Mouse (Mus musculus) cerebral cortex, adult 2 months (tissue): Measurements from ENCODE around the gene Ttll13.

ENCODE experiments used
- WGBS: fragments of 180-500 bp; shearing (Covaris S2); methylation state at CpG from one replicate; pipeline ENCODE4 v1.1.7; 2018; 5-methylcytosine and 5-hydroxymethylcytosine counted together

The Ttll13 gene

DNA sequence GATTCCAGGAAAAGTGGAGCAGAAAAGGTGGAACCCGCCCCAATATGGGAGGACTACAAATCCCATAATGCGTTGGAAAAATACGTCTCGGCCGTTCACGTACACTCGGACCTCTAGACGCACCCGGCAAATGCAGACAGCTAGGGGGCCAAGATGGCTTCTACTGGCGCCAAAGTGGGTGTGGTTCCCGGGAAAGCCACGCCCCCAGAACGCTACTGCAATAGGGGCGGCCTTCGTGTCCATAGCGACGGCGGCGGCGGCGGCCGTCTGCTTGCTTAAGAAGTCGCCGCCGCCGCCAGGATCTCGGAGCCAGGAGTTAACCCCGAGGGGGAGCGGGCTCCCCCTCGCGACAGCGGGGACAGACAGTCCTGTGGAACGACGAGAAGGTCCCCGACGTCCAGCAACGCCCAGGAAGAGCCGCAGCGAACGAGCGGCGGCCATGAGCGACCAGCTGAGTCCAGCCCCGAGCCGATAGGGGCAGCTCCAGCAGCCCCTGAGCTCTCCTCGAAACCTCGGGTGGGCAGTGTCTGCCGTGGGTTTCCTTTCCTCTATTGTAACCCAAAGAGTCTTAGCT, at the start of gene Ttll13:
Gene Ttll13, plus strand, starts transcription at position 229 of the 574 bp plus-strand sequence.
- under 1% methylated on average over 48 of the region's 48 CpGs for WGBS

GRCm38 (mm10) chr7:80197371-80197770, 48.8 kb upstream of the Ttll13 start:
- WGBS = 19% methylated on average over 4 of the region's 4 CpGs

GRCm38 (mm10) chr7:80197941-80198778, 48.0 kb upstream of the Ttll13 start:
- under 1% methylated on average over 74 of the region's 74 CpGs for WGBS

- WGBS = 3% methylated on average over 11 of the region's 11 CpGs
These were observed 47.3 kb upstream of the Ttll13 start for GRCm38 (mm10) chr7:80198863-80199262.

- WGBS = 33% methylated on average over 6 of the region's 6 CpGs
These were observed 46.9 kb upstream of the Ttll13 start for GRCm38 (mm10) chr7:80199286-80199685.

DNA sequence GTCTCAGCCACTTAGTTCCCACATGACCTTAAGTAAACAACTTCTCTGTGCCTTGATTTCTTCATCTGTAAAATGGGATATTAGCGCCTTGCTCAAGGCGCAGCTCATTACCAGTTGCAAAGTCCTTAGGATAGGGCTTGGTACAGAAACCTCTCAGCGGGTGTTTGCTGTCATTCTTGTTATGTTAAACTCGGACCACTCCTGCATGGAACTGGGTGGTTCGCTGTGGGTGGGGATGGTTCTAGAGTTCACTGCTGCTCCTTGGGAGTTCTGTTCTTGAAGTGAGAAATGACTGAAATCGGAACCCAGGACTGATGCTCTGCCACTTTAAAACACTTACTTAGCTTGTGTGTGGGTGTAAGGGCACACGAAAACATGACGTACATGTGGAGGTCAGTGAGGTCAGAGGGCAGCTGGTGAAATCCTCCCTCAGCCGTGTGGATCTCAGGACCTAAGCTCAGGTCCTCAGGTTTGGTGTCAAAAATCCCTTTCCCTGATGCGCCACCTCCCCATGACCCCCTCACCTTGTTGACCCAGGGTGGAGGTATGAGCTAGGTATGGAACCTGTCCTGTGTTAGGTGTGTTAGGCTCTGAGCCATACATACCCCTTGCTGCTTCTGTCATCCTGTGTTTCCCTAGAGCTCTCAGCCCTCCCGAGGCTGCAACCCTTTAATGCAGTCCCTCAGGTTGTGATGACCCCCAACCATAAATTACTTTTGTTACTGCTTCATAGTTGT, 46.2 kb upstream of the Ttll13 start:
- WGBS = 80% methylated on average over 11 of the region's 11 CpGs

DNA sequence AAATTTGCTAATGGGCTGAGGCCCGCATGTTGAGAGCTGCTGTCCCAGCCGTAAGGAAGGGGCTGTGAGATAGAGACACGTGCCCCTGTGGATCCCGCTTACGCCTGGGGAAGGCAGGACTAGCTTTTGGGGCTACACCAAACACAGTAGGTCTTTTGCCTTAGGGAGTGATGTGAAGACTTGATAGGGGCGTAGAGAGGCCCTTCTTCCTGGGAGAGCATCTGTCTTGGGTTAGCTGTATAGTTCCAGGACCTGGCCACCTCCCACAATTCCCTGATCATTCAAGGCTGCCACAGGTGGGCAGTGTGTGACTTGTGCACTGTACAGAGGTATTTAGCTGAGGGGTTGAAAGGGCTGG, 45.6 kb upstream of the Ttll13 start:
- WGBS = 83% methylated on average over 6 of the region's 6 CpGs

GRCm38 (mm10) chr7:80200963-80201539, 45.1 kb upstream of the Ttll13 start:
- 87% methylated on average over 5 of the region's 5 CpGs for WGBS

DNA sequence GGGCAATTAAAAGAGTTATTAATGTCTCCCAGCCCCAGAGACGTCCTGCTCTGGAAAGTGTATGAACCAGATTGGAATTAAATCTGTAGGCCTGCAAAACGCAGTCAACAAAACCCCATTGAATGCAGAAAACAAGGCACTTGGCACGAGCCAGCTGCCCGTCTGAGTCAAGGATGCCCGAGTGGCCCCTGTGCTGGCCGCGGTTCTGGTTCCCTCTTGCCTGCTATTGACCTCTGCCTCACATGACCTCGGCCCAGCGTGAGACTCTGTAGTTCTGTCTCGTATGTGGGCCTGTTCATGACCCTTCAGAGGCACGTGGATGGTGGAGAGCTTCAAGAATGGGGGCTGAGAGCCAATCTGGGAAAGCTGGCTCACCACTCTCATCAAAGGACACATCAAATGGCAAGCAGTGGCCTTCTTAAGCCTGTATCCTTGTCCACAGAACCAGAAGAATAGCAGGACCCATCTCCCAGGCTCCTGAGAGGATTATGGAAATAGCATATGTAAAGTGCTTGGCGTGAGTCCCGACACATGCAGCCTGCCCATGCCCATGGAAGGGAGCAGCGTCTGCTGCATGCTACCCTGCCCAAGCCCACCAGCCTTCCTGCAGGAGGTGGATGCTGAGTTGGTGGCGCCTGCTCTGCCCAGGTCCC, 44.2 kb upstream of the Ttll13 start:
- 60% methylated on average over 15 of the region's 15 CpGs for WGBS

GRCm38 (mm10) chr7:80202961-80203360, 43.2 kb upstream of the Ttll13 start:
- 79% methylated on average over 5 of the region's 5 CpGs for WGBS

DNA sequence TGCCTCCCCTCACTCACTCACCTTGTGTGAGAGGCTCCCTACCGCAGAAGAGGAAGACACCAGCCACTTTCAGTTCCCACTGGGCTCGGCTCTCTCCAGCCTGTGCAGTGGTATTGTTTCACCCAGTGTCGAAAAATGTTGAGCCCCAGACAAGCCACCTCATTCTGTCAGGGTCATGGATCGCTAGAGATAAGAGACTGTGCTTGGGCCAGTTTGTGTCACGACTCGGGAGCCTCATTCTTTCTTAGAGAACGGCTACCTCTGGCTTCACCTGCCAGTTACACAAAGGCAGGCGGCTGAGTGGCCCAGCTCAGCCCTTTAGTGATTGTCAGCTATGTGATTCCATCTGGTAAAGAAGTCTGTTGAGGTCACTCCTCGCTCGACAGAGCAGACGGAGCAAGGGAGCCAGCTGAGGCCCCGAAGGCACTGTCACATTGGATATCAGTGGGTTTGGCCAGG, 42.5 kb upstream of the Ttll13 start:
- WGBS = 76% methylated on average over 12 of the region's 12 CpGs

GRCm38 (mm10) chr7:80204362-80204761, 41.8 kb upstream of the Ttll13 start:
- 91% methylated on average over 4 of the region's 4 CpGs for WGBS

- WGBS = 84% methylated on average over 7 of the region's 7 CpGs
These were observed 41.2 kb upstream of the Ttll13 start for GRCm38 (mm10) chr7:80204961-80205360.

GRCm38 (mm10) chr7:80205705-80206589, 40.2 kb upstream of the Ttll13 start:
- 88% methylated on average over 12 of the region's 12 CpGs for WGBS

DNA sequence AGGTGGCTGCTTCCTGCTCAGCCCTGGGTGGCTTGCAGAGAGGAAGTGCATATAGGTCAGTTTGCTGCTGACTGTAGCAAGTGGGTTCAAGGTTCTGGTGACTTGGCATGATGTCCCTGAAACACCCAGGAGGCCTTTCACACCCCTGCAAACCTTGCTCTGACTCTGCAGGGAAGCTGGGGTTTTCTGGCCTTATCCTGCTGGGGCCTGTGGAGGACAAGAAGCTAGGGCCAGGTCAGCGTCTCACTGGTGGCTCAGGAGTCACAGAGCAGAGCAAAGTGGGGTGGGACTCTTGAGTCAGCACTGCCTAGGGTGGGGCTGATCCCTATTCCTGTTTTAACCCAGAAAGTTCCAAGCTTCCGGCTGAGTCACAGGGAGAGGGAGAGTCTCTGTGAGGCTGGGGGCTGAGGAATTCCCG, 38.9 kb upstream of the Ttll13 start:
- WGBS = 65% methylated on average over 3 of the region's 3 CpGs

DNA sequence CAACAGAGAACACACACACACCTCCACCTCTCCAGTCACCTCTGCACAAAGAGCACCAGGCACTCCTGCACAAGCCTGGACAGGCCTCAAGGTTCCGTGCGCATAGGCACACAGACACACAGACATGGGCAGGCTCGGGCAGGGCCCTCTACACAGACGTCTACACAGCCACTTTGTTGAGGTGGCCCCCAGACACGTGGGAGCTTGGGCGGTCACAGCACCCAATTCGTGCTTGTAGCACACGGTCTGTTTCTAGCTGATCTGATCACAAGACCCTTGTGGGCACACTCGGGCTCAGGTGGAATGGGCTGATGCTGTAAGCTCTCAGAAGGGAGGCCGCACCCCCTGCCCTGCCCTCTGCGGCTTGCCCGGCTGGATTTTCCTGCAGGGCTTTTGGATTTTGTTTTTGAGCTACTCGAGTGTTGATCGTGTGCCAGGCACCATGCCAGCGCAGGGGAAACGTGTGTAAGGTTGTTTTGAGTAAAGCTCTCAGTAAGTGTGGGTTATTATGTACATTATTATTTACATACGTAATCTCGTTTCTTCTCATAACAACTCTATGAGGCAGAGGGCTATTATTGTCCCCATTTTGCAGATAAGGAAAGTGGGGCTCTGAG, 38.0 kb upstream of the Ttll13 start:
- WGBS = 73% methylated on average over 18 of the region's 18 CpGs

- 58% methylated on average over 10 of the region's 10 CpGs for WGBS
These were observed 37.3 kb upstream of the Ttll13 start for GRCm38 (mm10) chr7:80208738-80209430.

GRCm38 (mm10) chr7:80209669-80210068, 36.5 kb upstream of the Ttll13 start:
- 75% methylated on average over 6 of the region's 6 CpGs for WGBS

DNA sequence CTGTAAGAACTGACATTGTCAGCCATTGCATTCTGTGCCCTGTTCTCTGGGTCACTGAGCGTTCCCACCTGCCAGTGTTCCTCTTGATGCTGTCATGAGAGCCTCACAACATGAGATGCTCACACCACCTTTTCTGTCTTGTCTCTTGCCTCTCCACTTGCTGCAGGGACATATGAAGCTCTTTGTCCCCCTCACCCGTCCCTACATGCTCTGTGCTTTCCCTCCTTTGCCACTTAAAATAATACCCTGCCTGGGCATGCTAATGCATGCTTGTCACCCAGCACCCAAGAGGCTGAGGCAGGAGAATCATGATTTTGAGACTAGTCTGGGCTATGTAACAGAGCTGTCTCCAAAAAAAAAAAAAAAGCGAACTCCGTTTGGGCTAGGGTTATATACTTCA, 35.2 kb upstream of the Ttll13 start:
- WGBS = 85% methylated on average over 4 of the region's 4 CpGs

GRCm38 (mm10) chr7:80213604-80214003, 32.6 kb upstream of the Ttll13 start:
- WGBS = 84% methylated on average over 7 of the region's 7 CpGs
